Mouse (Mus musculus) effector memory CD4-positive, alpha-beta T cell, adult 7 months (primary cell): ENCODE measurements around the gene Btbd35f14. TPM values are rescaled to one million over a fixed set of nuclear protein-coding genes. Genes with fewer than 3 reads are reported as not detected.

ENCODE experiments used
- polyA plus RNA-seq: library from polyadenylated mRNA; unstranded; fragments of 100-300 nt; shearing (Covaris generic); gene quantifications from one replicate; pipeline ENCODE4 v1.2.1, GENCODE M21; 2017

Gene Btbd35f14
- polyA plus RNA-seq: not detected

DNA sequence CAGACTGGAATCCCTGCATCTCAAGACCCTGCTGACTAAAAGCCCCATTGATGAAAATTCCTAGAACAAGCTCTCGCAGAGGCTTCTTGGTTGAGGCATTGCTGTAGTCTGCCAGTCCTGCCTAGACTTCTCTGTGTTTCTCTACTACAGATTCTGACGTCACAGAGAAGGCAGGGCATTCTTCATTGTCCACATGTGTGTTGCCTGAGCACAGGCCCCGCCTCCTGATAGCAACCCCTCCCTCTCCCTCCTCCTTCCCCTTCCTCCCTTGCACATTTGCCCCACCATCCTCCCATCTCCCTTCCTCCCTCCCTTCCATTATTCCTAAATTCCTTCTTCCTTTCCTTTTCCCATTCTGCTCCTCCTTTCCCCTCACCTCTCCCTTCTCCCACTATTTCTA, at the start of gene Btbd35f14:
Btbd35f14 (minus strand) TSS at position 101 of the 400 bp plus-strand sequence.

DNA sequence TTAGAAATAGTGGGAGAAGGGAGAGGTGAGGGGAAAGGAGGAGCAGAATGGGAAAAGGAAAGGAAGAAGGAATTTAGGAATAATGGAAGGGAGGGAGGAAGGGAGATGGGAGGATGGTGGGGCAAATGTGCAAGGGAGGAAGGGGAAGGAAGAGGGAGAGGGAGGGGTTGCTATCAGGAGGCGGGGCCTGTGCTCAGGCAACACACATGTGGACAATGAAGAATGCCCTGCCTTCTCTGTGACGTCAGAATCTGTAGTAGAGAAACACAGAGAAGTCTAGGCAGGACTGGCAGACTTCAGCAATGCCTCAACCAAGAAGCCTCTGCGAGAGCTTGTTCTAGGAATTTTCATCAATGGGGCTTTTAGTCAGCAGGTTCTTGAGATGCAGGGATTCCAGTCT, 45.3 kb downstream of the Btbd35f14 start, which contains the start of gene Btbd35f13:
Btbd35f13 (plus strand) TSS at position 301 of the 400 bp plus-strand sequence.

Other genes with a start within 250 kb of the Btbd35f14 start
- not detected for gene Btbd35f15, start 125.0 kb downstream of the Btbd35f14 start, polyA plus RNA-seq
- not detected for gene Btbd35f13, start 45.2 kb downstream of the Btbd35f14 start, polyA plus RNA-seq